Mouse (Mus musculus) small intestine, adult 2 months (tissue): ENCODE results near the gene Nus1.

Source experiments
- CTCF ChIP-seq: fragments of 200-500 bp; IDR thresholded peaks from 2 replicates; pipeline ENCODE4 v1.5.1; 2012; ENCODE audit warnings: low read depth, mild to moderate bottlenecking, control low read depth, inconsistent platforms, low read length, moderate library complexity, mixed read lengths; ENCODE audit not compliant: insufficient replicate concordance, insufficient read length; ENCODE audit errors: extremely low read depth
- POLR2A ChIP-seq: fragments of 200-500 bp; IDR thresholded peaks from 2 replicates; pipeline ENCODE4 v1.6.1; 2012; ENCODE audit warnings: low read depth, mild to moderate bottlenecking, control low read depth, inconsistent platforms, low read length, moderate library complexity

GRCm38 (mm10) chr10:52407526-52407925 is 9.8 kb upstream of the Nus1 start:
- TF ChIP-seq CTCF (no peak), POLR2A (no peak)
